Mouse (Mus musculus): ENCODE results near the gene H3f3a. TPM values are rescaled to one million over a fixed set of nuclear protein-coding genes. Genes with fewer than 3 reads are reported as not detected.

H3f3a gene
- total and polyA plus RNA-seq, 2 experiments from 2014 or later = 2,464 to 3,587 TPM

- TF ChIP-seq CTCF (IDR thresholded peaks at IDR 0.05; ENCODE audit: low read depth) = no peak
- Histone ChIP-seq H3K9me3 (ENCODE audit: low read length) (no peaks in the 10 kb centered on the region), H3K4me2 (ENCODE audit: low read depth) (no peak overlapping the region), H3K27ac (ENCODE audit: low read depth, low read length) (no peak overlapping the region), H3K9ac (no peak overlapping the region), H3K4me1 (ENCODE audit: insufficient read depth) (0 out of 2 replicates have a peak, but pooled peaks cover 5% of the 10 kb centered on the region), H3K27me3 (ENCODE audit: insufficient read depth, low read length) (no peaks in the 10 kb centered on the region), H3K4me3 (ENCODE audit: low read depth, low read length) (no peak overlapping the region), H3K36me3 (ENCODE audit: insufficient read depth) (no peaks in the 10 kb centered on the region)
- 89% methylated on average over 5 of the region's 5 CpGs for WGBS
- DNase-seq (no peak), ATAC-seq (no peak)
These were observed 32.5 kb downstream of the H3f3a start for GRCm38 (mm10) chr1:180781250-180781649.

GRCm38 (mm10) chr1:180780291-180780690 is 33.5 kb downstream of the H3f3a start:
- Histone ChIP-seq H3K4me2 (ENCODE audit: low read depth) (no peak overlapping the region), H3K4me3 (ENCODE audit: low read depth, low read length) (no peak overlapping the region), H3K36me3 (ENCODE audit: insufficient read depth) (no peaks in the 10 kb centered on the region), H3K27ac (ENCODE audit: low read depth, low read length) (no peak overlapping the region), H3K4me1 (ENCODE audit: insufficient read depth) (0 out of 2 replicates have a peak, but pooled peaks cover 5% of the 10 kb centered on the region), H3K9ac (no peak overlapping the region), H3K9me3 (ENCODE audit: low read length) (no peaks in the 10 kb centered on the region), H3K27me3 (ENCODE audit: insufficient read depth, low read length) (no peaks in the 10 kb centered on the region)
- no peak for TF ChIP-seq CTCF (IDR thresholded peaks at IDR 0.05; ENCODE audit: low read depth)
- no peak for DNase-seq
- no peak for ATAC-seq
- 88% methylated on average over 8 of the region's 8 CpGs for WGBS

- WGBS = 85% methylated on average over 10 of the region's 10 CpGs
- 0 out of 2 replicates have a peak, but pooled peaks cover 5% of the 10 kb centered on the region for H3K4me1 ChIP-seq (ENCODE audit: insufficient read depth)
- H3K9me3 ChIP-seq (ENCODE audit: low read length) = no peaks in the 10 kb centered on the region
- H3K4me2 ChIP-seq (ENCODE audit: low read depth) = no peak overlapping the region
- no peaks in the 10 kb centered on the region for H3K27me3 ChIP-seq (ENCODE audit: insufficient read depth, low read length)
- no peak for ATAC-seq
- no peak for TF ChIP-seq CTCF (IDR thresholded peaks at IDR 0.05; ENCODE audit: low read depth)
- no peak overlapping the region for H3K4me3 ChIP-seq (ENCODE audit: low read depth, low read length)
- H3K27ac ChIP-seq (ENCODE audit: low read depth, low read length) = no peak overlapping the region
- DNase-seq = no peak
- no peaks in the 10 kb centered on the region for H3K36me3 ChIP-seq (ENCODE audit: insufficient read depth)
- no peak overlapping the region for H3K9ac ChIP-seq
These were observed 34.8 kb downstream of the H3f3a start for GRCm38 (mm10) chr1:180778941-180779340.

- Histone ChIP-seq H3K9ac (peak overlapping the region; percentile 79), H3K4me3 (ENCODE audit: low read depth, low read length) (peak overlapping the region; percentile 60), H3K9me3 (ENCODE audit: low read length) (no peaks in the 10 kb centered on the region), H3K27ac (ENCODE audit: low read depth, low read length) (peak overlapping the region; percentile 76; the same call in 1 of the 2 replicates), H3K4me2 (ENCODE audit: low read depth) (peak overlapping the region; percentile 84), H3K36me3 (ENCODE audit: insufficient read depth) (no peaks in the 10 kb centered on the region), H3K4me1 (ENCODE audit: insufficient read depth) (0 out of 2 replicates have a peak, but pooled peaks cover 5% of the 10 kb centered on the region), H3K27me3 (ENCODE audit: insufficient read depth, low read length) (no peaks in the 10 kb centered on the region)
- under 1% methylated on average over 13 of the region's 13 CpGs for WGBS
- DNase-seq = no peak
- ATAC-seq = peak; percentile 4; the same call in 1 of the 2 replicates
- TF ChIP-seq CTCF (IDR thresholded peaks at IDR 0.05; ENCODE audit: low read depth) = no peak
These were observed 35.4 kb downstream of the H3f3a start for GRCm38 (mm10) chr1:180778403-180778754.

- DNase-seq (peak; percentile 89), ATAC-seq (peak; percentile 95)
- TF ChIP-seq CTCF (IDR thresholded peaks at IDR 0.05; ENCODE audit: low read depth) = peak; percentile 77
- no peaks in the 10 kb centered on the region for H3K9me3 ChIP-seq (ENCODE audit: low read length)
- H3K9ac ChIP-seq = peak overlapping the region; percentile 79
- WGBS = under 1% methylated on average over 56 of the region's 56 CpGs
- H3K36me3 ChIP-seq (ENCODE audit: insufficient read depth) = no peaks in the 10 kb centered on the region
- peak overlapping the region; percentile 76 for H3K27ac ChIP-seq (ENCODE audit: low read depth, low read length)
- H3K4me2 ChIP-seq (ENCODE audit: low read depth) = peak overlapping the region; percentile 84
- H3K4me3 ChIP-seq (ENCODE audit: low read depth, low read length) = peak overlapping the region; percentile 60
- H3K4me1 ChIP-seq (ENCODE audit: insufficient read depth) = 0 out of 2 replicates have a peak, but pooled peaks cover 5% of the 10 kb centered on the region
- H3K27me3 ChIP-seq (ENCODE audit: insufficient read depth, low read length) = no peaks in the 10 kb centered on the region
These were observed 35.9 kb downstream of the H3f3a start for GRCm38 (mm10) chr1:180777660-180778402.

GRCm38 (mm10) chr1:180777289-180777659 is 36.5 kb downstream of the H3f3a start:
- Histone ChIP-seq H3K9me3 (ENCODE audit: low read length) (no peaks in the 10 kb centered on the region), H3K4me3 (ENCODE audit: low read depth, low read length) (peak overlapping the region; percentile 60), H3K36me3 (ENCODE audit: insufficient read depth) (no peaks in the 10 kb centered on the region), H3K9ac (peak overlapping the region; percentile 79), H3K4me1 (ENCODE audit: insufficient read depth) (0 out of 2 replicates have a peak, but pooled peaks cover 5% of the 10 kb centered on the region), H3K27ac (ENCODE audit: low read depth, low read length) (peak overlapping the region; percentile 76), H3K4me2 (ENCODE audit: low read depth) (peak overlapping the region; percentile 84), H3K27me3 (ENCODE audit: insufficient read depth, low read length) (no peaks in the 10 kb centered on the region)
- TF ChIP-seq CTCF (IDR thresholded peaks at IDR 0.05; ENCODE audit: low read depth) = no peak
- DNase-seq (no peak), ATAC-seq (peak; percentile 45)
- 6% methylated on average over 10 of the region's 10 CpGs for WGBS

- Histone ChIP-seq H3K4me2 (ENCODE audit: low read depth) (no peak overlapping the region), H3K9me3 (ENCODE audit: low read length) (no peaks in the 10 kb centered on the region), H3K36me3 (ENCODE audit: insufficient read depth) (no peaks in the 10 kb centered on the region), H3K27ac (ENCODE audit: low read depth, low read length) (no peak overlapping the region), H3K4me1 (ENCODE audit: insufficient read depth) (0 out of 2 replicates have a peak, but pooled peaks cover 5% of the 10 kb centered on the region), H3K4me3 (ENCODE audit: low read depth, low read length) (no peak overlapping the region), H3K27me3 (ENCODE audit: insufficient read depth, low read length) (no peaks in the 10 kb centered on the region), H3K9ac (no peak overlapping the region)
- 81% methylated on average over 6 of the region's 6 CpGs for WGBS
- DNase-seq = no peak
- no peak for TF ChIP-seq CTCF (IDR thresholded peaks at IDR 0.05; ENCODE audit: low read depth)
- no peak for ATAC-seq
These were observed 37.2 kb downstream of the H3f3a start for GRCm38 (mm10) chr1:180776494-180776893.
